Mouse (Mus musculus) megakaryocyte, embryonic 14.5 days (primary cell): ENCODE data around the gene Plekhg3. TPM values are rescaled to one million over a fixed set of nuclear protein-coding genes. Genes with fewer than 3 reads are reported as not detected.
A peak's percentile ranks its signal among the peaks of the same experiment; 100 is the strongest.

ENCODE experiments used
- H3K27me3 ChIP-seq: replicated peaks from 2 replicates; pipeline ENCODE3; 2012; ENCODE audit warnings: inconsistent platforms
- H3K36me3 ChIP-seq: replicated peaks from 2 replicates; pipeline ENCODE3; 2012; ENCODE audit warnings: low read length, inconsistent platforms, mixed read lengths
- H3K4me1 ChIP-seq: 2 replicates; pipeline ENCODE4 v1.6.1; 2012; ENCODE audit warnings: inconsistent platforms
- H3K4me3 ChIP-seq: replicated peaks from 2 replicates; pipeline ENCODE3; 2012; ENCODE audit warnings: moderate library complexity, mild to moderate bottlenecking, inconsistent platforms
- H3K9me3 ChIP-seq: 2 replicates; pipeline ENCODE4 v1.6.1; 2012; ENCODE audit warnings: inconsistent platforms
- FLI1 ChIP-seq: IDR thresholded peaks from 2 replicates; pipeline ENCODE4 v1.6.1; 2012; ENCODE audit warnings: low read length, inconsistent platforms, mixed read lengths
- GATA1 ChIP-seq: IDR thresholded peaks from 3 replicates; pipeline ENCODE4 v1.6.1; 2012; ENCODE audit warnings: mixed read lengths, low read length, inconsistent platforms, borderline replicate concordance
- polyA plus RNA-seq: library from polyadenylated mRNA; stranded (reverse); fragments of >175 nt; gene quantifications from 2 replicates; pipeline ENCODE4 v1.2.3, GENCODE M21; 2012; ENCODE audit warnings: low replicate concordance; ENCODE audit not compliant: insufficient read depth

Gene Plekhg3
- polyA plus RNA-seq, 1 experiment = 4.4 TPM

DNA sequence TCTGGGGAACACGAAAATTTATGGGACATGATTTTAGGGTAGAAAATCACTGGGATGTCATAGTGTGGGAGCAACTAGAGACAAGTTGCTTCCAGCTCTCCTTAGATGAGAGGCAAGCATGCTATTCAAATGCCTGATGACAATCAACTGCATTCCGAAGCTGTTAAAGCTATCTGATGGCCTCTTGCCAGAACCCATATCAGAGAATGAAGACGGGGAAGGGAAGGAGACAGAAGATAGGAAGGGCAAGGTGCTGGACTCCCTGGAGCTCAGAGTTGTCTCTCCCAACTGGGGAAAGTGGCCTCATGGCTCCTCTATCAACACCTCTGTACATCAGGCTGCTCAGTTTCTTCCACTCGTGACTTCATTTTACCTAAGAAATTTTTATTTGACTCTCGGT, 7.0 kb upstream of the Plekhg3 start:
- H3K9me3 ChIP-seq = peaks cover 30% of the 10 kb centered on the region

DNA sequence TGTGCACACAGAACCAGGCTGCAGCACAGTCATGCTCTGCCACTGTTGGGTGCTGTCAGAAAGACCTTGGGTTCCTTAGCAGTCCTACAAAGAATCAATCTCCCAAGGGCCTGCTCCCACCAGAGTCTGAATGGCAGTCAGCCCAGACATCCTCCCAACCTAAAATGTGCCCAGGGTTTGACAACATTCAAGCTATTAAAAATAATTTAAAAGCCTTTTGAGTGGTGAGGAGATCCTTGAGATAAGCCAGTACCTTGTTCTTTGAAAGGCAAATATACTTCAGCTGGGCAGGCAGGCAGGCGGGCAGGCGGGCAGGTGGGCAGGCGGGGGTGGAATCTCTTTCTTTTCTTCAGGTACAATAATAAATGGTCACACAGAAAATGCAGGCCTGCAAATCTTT, 5.8 kb upstream of the Plekhg3 start:
- TF ChIP-seq FLI1 (no peak), GATA1 (no peak)

More for the DNA sequence above, 7.0 kb upstream of the Plekhg3 start:
- TF ChIP-seq FLI1 = no peak
- no peak for TF ChIP-seq GATA1
- peaks cover 29% of the 10 kb centered on the region for H3K27me3 ChIP-seq
- peaks cover 20% of the 10 kb centered on the region for H3K4me1 ChIP-seq
- H3K4me3 ChIP-seq = no peak overlapping the region
- H3K36me3 ChIP-seq = no peaks in the 10 kb centered on the region

DNA sequence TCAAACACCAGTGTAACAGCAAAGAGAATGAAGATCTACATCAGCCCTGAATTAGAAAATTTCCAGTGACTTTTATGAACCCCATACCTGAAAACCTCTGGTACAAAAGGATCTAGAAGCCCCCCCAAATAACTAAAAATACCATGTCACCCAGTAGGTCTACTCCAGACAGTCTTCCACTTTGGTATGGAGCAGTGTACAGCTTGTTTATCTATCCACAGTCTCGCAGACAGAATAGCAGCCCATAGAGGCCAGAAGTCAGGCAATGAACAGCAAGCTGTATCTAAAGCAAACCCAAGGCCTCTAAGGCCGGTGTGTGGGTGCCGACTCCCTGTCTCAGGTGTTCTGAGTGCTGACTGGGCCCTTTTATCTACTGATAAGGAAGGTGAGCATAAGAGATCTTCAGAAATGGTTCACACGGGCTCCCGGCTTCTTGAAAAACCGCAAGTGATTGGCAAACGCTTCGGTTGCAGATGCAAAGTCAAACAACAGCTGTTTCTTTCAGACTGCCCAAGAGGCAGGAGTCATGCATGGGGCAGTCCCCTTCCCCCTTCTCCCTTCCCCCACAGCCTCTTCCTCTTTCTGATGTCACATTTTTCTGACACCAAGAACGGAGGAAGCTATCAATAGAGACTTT, 3.3 kb upstream of the Plekhg3 start:
- peaks cover 16% of the 10 kb centered on the region for H3K4me1 ChIP-seq
- H3K27me3 ChIP-seq = peaks cover 63% of the 10 kb centered on the region
- peaks cover 11% of the 10 kb centered on the region; the same call in 1 of the 2 replicates for H3K9me3 ChIP-seq
- TF ChIP-seq GATA1 (no peak), FLI1 (no peak)
- H3K4me3 ChIP-seq = no peak overlapping the region
- no peaks in the 10 kb centered on the region for H3K36me3 ChIP-seq

More for the DNA sequence above, 5.8 kb upstream of the Plekhg3 start:
- Histone ChIP-seq H3K9me3 (peaks cover 30% of the 10 kb centered on the region), H3K4me3 (no peak overlapping the region), H3K27me3 (peaks cover 41% of the 10 kb centered on the region), H3K4me1 (peaks cover 15% of the 10 kb centered on the region), H3K36me3 (no peaks in the 10 kb centered on the region)

DNA sequence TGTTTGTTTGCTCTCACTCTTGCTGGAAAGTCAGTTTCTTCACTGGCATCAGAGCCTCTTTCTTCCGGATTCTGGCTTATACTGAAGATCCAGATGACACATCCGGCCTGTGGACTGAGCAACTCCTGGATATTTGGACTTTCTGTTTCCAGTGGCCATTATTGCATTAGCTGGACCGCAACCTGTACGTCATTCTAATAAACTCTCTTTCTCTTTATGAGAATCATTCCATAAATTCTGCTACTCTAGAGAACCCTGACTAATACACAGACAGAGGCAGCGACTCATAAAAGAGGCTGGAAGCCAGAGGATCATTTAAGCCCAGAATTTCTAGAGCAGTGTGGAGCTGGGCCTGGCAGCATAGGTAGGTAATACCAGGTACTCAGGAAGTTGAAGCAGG, 1.9 kb upstream of the Plekhg3 start:
- no peak for TF ChIP-seq GATA1
- Histone ChIP-seq H3K36me3 (no peaks in the 10 kb centered on the region), H3K27me3 (peaks cover 75% of the 10 kb centered on the region), H3K4me3 (no peak overlapping the region), H3K4me1 (peaks cover 29% of the 10 kb centered on the region), H3K9me3 (no peaks in the 10 kb centered on the region)

DNA sequence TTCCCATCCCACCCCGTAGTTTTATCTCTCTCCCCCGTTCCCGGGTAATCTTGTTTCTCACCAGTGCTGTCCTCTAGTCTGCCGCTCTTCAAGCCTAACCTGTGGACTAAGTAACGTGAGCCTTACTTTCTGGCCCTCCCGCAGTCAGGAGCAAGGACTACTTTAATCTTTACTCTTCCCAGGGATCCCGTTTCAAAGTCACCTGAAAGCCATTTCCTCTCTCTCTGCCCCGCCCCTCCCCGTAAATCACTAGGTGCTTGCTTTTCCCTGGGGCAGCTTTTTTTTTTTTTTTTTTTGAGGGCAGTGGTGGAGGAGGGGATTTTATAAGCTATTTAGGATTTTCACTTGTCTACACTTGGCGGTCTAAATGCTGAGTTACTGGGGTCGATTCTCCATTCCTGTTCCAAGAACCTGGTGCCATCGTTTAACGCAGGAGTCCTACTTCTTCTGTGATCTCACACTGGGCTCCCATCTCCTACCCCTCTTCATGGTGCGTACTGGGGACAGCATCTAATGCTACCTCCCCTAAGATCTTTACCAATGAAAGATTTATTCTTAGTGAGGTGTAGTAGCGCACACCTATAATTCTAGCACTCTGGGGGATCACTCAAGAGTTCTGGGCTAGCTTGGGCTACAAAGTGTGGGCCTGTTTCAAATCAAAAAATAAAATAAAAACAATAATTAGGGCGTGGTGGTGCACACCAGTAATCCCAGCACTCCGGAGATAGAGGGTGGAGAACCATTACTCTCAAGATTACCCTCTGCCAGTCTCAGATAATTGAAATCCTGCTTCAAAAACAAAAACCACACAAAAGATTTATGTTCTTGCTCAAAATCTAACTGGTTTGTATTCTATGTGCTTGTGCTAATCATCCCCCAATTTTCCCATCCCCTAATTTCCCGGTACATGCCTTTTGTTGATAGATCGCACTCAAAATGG, 1.6 kb downstream of the Plekhg3 start:
- H3K27me3 ChIP-seq = peaks cover 81% of the 10 kb centered on the region
- H3K4me1 ChIP-seq = peaks cover 62% of the 10 kb centered on the region
- no peaks in the 10 kb centered on the region for H3K9me3 ChIP-seq
- no peaks in the 10 kb centered on the region for H3K36me3 ChIP-seq
- peak overlapping the region; percentile 93 for H3K4me3 ChIP-seq
- TF ChIP-seq FLI1 (no peak), GATA1 (no peak)

DNA sequence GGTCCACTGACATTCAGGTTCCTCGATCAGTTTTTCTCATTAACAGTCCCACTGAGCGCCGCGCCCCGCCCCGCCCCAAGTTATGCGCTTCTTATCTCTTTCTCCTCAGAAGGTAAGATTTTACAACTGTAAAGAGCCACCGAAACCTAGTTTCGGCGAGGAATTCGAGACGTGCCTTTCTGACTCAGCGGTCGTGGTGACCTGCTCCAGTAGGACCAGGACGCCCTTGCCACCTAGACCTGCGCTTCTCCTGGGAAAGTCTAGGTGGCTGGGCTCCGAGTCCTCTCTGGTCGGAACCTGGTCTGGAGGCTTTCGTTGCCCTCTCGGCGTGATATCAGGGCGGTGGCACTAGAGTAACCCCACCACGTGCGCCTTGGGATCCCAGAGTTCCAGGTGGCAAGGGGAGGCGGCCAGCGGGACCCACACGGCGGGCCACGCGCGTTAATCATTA, 2.3 kb downstream of the Plekhg3 start:
- Histone ChIP-seq H3K36me3 (no peaks in the 10 kb centered on the region), H3K4me3 (peak overlapping the region; percentile 93), H3K9me3 (no peaks in the 10 kb centered on the region), H3K4me1 (peaks cover 64% of the 10 kb centered on the region), H3K27me3 (peaks cover 78% of the 10 kb centered on the region)
- TF ChIP-seq FLI1 = no peak
- TF ChIP-seq GATA1 = no peak

DNA sequence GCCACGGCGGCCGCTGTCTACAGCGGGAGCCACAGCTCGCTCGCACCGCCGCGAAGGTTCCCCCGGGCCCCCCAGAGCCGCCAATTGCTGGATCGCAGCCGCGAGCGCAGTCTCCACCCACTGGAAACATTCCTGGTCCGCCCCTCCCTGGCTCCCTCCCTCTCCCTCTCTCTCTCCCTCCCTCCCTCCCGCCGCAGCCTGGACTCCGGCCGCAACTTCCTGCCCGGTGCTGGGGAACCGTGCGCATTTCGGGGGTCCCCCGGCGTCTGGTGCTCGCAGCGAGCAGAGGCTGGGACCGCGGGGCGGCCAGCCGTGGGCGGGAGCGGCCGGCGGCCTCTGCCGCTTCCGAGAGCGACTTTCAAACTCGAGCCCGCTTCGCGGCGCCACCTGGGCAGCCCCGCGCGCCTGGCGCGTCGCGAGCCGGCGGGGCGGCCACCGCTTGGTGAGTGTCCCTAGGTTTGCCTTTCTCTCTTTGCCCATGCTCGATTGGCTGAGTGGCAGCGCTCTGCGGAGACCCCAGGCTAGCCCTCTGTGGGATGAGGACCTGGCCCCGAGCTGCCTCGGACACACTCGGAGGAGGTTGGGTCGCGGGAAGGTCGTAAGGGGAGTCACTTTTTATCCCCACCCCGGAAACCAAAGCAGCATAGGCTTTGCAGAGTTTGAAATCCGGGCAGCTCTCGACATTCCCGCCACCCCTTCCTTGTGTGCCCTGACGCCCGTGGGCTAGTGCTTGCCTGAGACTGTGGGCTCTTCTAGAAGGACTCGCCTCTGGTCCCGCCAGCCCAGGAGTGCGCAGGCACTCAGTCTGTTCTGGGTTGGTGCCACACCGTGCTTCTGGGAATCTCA, 2.9 kb downstream of the Plekhg3 start:
- H3K4me1 ChIP-seq = peaks cover 70% of the 10 kb centered on the region
- H3K4me3 ChIP-seq = peak overlapping the region; percentile 93
- H3K36me3 ChIP-seq = no peaks in the 10 kb centered on the region
- peaks cover 72% of the 10 kb centered on the region for H3K27me3 ChIP-seq
- TF ChIP-seq GATA1 (no peak), FLI1 (no peak)
- H3K9me3 ChIP-seq = no peaks in the 10 kb centered on the region

DNA sequence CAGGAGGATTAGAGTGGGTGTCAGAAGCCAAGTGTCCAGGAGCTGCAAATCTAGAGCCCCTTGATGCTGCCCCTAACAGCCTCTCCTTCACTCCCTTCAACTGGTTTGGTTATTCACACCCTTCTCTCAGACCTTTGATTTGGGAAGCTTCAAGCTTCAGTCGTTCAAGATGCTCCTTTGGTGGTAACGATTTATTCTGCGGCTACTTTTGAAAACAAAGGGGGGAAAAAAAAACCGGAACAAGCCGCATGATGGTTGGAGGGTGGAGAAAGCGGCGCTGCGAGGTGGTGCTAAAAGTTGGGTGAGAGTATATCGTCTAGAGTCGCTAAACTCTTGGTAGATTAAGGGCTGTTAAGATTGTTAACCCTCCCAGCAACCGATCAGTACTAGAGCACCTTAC, 3.5 kb downstream of the Plekhg3 start:
- no peaks in the 10 kb centered on the region for H3K36me3 ChIP-seq
- H3K27me3 ChIP-seq = peaks cover 66% of the 10 kb centered on the region
- no peaks in the 10 kb centered on the region for H3K9me3 ChIP-seq
- H3K4me3 ChIP-seq = peak overlapping the region; percentile 93
- H3K4me1 ChIP-seq = peaks cover 74% of the 10 kb centered on the region
- TF ChIP-seq GATA1 (no peak), FLI1 (no peak)

DNA sequence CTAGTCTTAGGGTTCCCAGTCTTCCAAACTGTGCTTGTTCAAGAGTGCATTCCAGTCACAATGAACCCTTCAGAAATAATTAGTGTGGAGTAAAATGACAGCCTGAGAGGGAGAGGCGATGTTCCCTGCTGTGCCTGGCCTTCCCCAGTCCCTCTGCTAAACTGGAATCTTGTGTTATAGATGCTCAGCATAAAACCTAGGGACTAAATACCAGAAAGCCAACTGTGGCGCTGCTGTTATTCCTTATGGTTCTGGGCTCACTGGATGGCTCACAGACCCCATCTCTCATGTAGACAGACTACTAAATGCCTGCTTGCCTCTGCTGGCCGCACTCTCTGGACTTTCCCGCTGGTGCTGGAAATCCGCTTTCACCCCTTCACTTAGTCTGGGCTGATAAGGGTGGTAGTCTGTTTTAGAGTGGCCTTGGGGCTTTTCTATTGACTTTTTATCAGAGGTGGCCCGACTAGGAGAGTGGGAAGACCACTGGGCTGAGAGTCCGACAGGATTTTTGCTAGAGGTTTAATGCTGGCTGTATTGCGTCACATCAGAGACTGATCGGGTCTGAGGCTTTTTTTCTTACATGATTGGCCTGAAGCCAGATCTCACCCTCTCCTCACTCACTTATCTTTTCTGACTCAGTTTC, 4.1 kb downstream of the Plekhg3 start:
- Histone ChIP-seq H3K4me1 (peaks cover 71% of the 10 kb centered on the region), H3K36me3 (peaks cover 2% of the 10 kb centered on the region), H3K4me3 (peak overlapping the region; percentile 93), H3K9me3 (peaks cover 3% of the 10 kb centered on the region; the same call in 1 of the 2 replicates), H3K27me3 (peaks cover 61% of the 10 kb centered on the region)
- TF ChIP-seq GATA1 (no peak), FLI1 (no peak)
